Mouse (Mus musculus): Measurements from ENCODE around the gene Fgb. TPM values are rescaled to one million over a fixed set of nuclear protein-coding genes. Genes with fewer than 3 reads are reported as not detected.

Gene Fgb
- total RNA-seq, 2 experiments from 2014 or later, result not detected

Other genes starting within 250 kb of the Fgb start
- gene Rbm46, start 173.4 kb downstream of the Fgb start, total RNA-seq (2021), result under 1 TPM; 0.56 to 0.61 TPM
- under 1 TPM in 1 of 2 experiments, not detected in 1; 0.07 TPM for gene Lrat, start 145.9 kb downstream of the Fgb start, total RNA-seq (2021)
- not detected for gene Fgg, start 42.1 kb downstream of the Fgb start, total RNA-seq (2021)
- gene Fga, start 23.8 kb downstream of the Fgb start, total RNA-seq (2021), result not detected
- 10 to 100 TPM; 43.5 to 45.6 TPM for gene Plrg1, start 5.7 kb upstream of the Fgb start, total RNA-seq (2021)
- gene Dchs2, start 78.1 kb upstream of the Fgb start, total RNA-seq (2021), result 1 to 10 TPM; 2.8 to 3.1 TPM